Mouse (Mus musculus): ENCODE data around the gene Npy1r.

DNA sequence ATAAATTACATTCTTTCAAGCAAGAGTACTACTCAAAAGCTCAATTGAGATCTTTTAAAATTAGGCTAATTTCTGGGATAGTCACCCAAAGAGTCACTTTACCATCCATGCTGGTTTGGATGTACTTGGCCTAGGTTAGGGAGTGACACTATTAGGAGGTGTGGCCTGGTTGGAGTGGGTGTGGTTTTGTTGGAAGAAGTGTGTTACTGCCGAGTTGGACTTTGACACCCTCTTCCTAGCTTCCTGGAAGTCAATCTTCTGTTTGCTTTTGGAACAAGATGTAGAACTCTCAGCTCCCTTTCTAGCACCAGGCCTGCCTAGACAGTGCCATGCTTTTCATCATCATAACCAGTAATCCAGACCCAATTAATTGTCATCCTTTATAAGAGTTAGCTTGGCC, 45.4 kb downstream of the Npy1r start:
- TF ChIP-seq CTCF (conservative IDR thresholded peaks at IDR 0.05; ENCODE audit: insufficient read depth, insufficient read length, low read depth, low read length) (no peak), POLR2A (IDR thresholded peaks at IDR 0.05; ENCODE audit: low read depth, low read length) (no peak)
